Mouse (Mus musculus) midbrain, embryonic 13.5 days (tissue): ENCODE data around the gene Pdxk. TPM values are rescaled to one million over a fixed set of nuclear protein-coding genes. Genes with fewer than 3 reads are reported as not detected.
"Not testable (repeated sequence)": the region's sequence is repeated elsewhere in the genome, so short reads cannot be mapped to it uniquely, and the experiment has no call there.

ENCODE experiments used
- ATAC-seq: fragments of 200-750 bp; cut with Nextera tagmentation; 2 replicates; pipeline ENCODE4 v1.8.0; 2017; ENCODE audit warnings: mild to moderate bottlenecking, moderate TSS enrichment, moderate library complexity
- H3K27ac ChIP-seq: fragments of 300-500 bp; sonication (generic); 2 replicates; pipeline ENCODE4 v1.5.1; 2015; ENCODE audit warnings: inconsistent platforms, mild to moderate bottlenecking, moderate library complexity
- H3K27me3 ChIP-seq: fragments of 300-500 bp; sonication (generic); 2 replicates; pipeline ENCODE4 v1.6.1; 2015; ENCODE audit warnings: mild to moderate bottlenecking, inconsistent platforms
- H3K36me3 ChIP-seq: fragments of 300-500 bp; sonication (generic); 2 replicates; pipeline ENCODE4 v1.6.1; 2015; ENCODE audit warnings: mild to moderate bottlenecking, inconsistent platforms
- H3K4me1 ChIP-seq: fragments of 300-500 bp; sonication (generic); replicated peaks from 2 replicates; pipeline ENCODE4 v1.6.1; 2015; ENCODE audit warnings: inconsistent platforms
- H3K4me2 ChIP-seq: fragments of 300-500 bp; sonication (generic); replicated peaks from 2 replicates; pipeline ENCODE4 v1.6.1; 2015; ENCODE audit warnings: moderate library complexity, mild to moderate bottlenecking, inconsistent platforms
- H3K4me3 ChIP-seq: fragments of 300-500 bp; sonication (generic); replicated peaks from 2 replicates; pipeline ENCODE4 v1.5.1; 2015; ENCODE audit warnings: mild to moderate bottlenecking, inconsistent platforms
- H3K9ac ChIP-seq: fragments of 300-500 bp; sonication (generic); replicated peaks from 2 replicates; pipeline ENCODE4 v1.6.1; 2015; ENCODE audit warnings: mild to moderate bottlenecking, inconsistent platforms
- H3K9me3 ChIP-seq: fragments of 300-500 bp; sonication (generic); 2 replicates; pipeline ENCODE4 v1.6.1; 2016; ENCODE audit warnings: mild to moderate bottlenecking, inconsistent platforms
- WGBS: fragments of 180-500 bp; shearing (Covaris S2); methylation state at CpG from one replicate; pipeline ENCODE4 v1.1.7; 2015; 5-methylcytosine and 5-hydroxymethylcytosine counted together
- polyA plus RNA-seq: library from polyadenylated mRNA; unstranded; fragments of >200 nt; fragmentation: Nextera tagmentation; extraction: Ambion mirVana; gene quantifications from 2 replicates; pipeline ENCODE4 v1.2.1, GENCODE M21; 2015

Pdxk gene
- polyA plus RNA-seq, 1 experiment from 2014 or later: 16.6 TPM

GRCm38 (mm10) chr10:78432853-78433252 lies 31.9 kb downstream of the Pdxk start:
- H3K4me2 ChIP-seq: no peak overlapping the region
- H3K36me3 ChIP-seq: peaks cover 17% of the 10 kb centered on the region
- no peak overlapping the region for H3K27ac ChIP-seq
- no peaks in the 10 kb centered on the region for H3K27me3 ChIP-seq
- no peak overlapping the region for H3K9ac ChIP-seq
- H3K9me3 ChIP-seq: no peaks in the 10 kb centered on the region
- no peaks in the 10 kb centered on the region for H3K4me1 ChIP-seq
- no peak overlapping the region for H3K4me3 ChIP-seq
- no peak for ATAC-seq
- 66% methylated on average over 3 of the region's 3 CpGs for WGBS

GRCm38 (mm10) chr10:78429776-78430175 lies 35.0 kb downstream of the Pdxk start:
- H3K4me1 ChIP-seq: peaks cover 12% of the 10 kb centered on the region
- H3K4me2 ChIP-seq: no peak overlapping the region
- no peak for ATAC-seq
- WGBS: 91% methylated on average over 2 of the region's 2 CpGs
- no peaks in the 10 kb centered on the region for H3K27me3 ChIP-seq
- H3K9ac ChIP-seq: no peak overlapping the region
- no peak overlapping the region for H3K4me3 ChIP-seq
- peaks cover 25% of the 10 kb centered on the region for H3K36me3 ChIP-seq
- H3K9me3 ChIP-seq: no peaks in the 10 kb centered on the region
- no peak overlapping the region for H3K27ac ChIP-seq

GRCm38 (mm10) chr10:78429180-78429579 lies 35.6 kb downstream of the Pdxk start:
- WGBS: 92% methylated on average over 5 of the region's 5 CpGs

GRCm38 (mm10) chr10:78428070-78428469 lies 36.7 kb downstream of the Pdxk start:
- Histone ChIP-seq H3K9me3 (no peaks in the 10 kb centered on the region), H3K36me3 (peaks cover 25% of the 10 kb centered on the region), H3K4me2 (no peak overlapping the region), H3K4me3 (no peak overlapping the region), H3K27ac (no peak overlapping the region), H3K9ac (no peak overlapping the region), H3K27me3 (no peaks in the 10 kb centered on the region), H3K4me1 (peaks cover 12% of the 10 kb centered on the region)
- ATAC-seq: no peak
- 91% methylated on average over 11 of the region's 11 CpGs for WGBS

More at GRCm38 (mm10) chr10:78429180-78429579, 35.6 kb downstream of the Pdxk start:
- Histone ChIP-seq H3K27me3 (no peaks in the 10 kb centered on the region), H3K4me3 (no peak overlapping the region), H3K9ac (no peak overlapping the region), H3K36me3 (peaks cover 25% of the 10 kb centered on the region), H3K9me3 (no peaks in the 10 kb centered on the region), H3K4me1 (peaks cover 12% of the 10 kb centered on the region), H3K4me2 (no peak overlapping the region), H3K27ac (no peak overlapping the region)
- no peak for ATAC-seq

GRCm38 (mm10) chr10:78426117-78426735 lies 38.5 kb downstream of the Pdxk start:
- ATAC-seq: peak; percentile 5; the same call in 1 of the 2 replicates
- H3K4me3 ChIP-seq: peak overlapping the region; percentile 73
- peaks cover 12% of the 10 kb centered on the region for H3K4me1 ChIP-seq
- no peaks in the 10 kb centered on the region for H3K9me3 ChIP-seq
- H3K9ac ChIP-seq: peak overlapping the region; percentile 86
- H3K27ac ChIP-seq: no peak overlapping the region
- no peaks in the 10 kb centered on the region for H3K27me3 ChIP-seq
- WGBS: 49% methylated on average over 6 of the region's 6 CpGs
- peak overlapping the region; percentile 74 for H3K4me2 ChIP-seq
- H3K36me3 ChIP-seq: peaks cover 25% of the 10 kb centered on the region

GRCm38 (mm10) chr10:78425181-78426041 lies 39.4 kb downstream of the Pdxk start, which contains the start of gene Cstb:
Gene Cstb (plus strand): TSS chr10:78425669.
- Histone ChIP-seq H3K9ac (peak within 1 kb of the TSS; percentile 86), H3K9me3 (no peaks in the 10 kb centered on the region), H3K4me3 (peak within 1 kb of the TSS; percentile 73), H3K36me3 (peaks cover 25% of the 10 kb centered on the region), H3K27me3 (no peaks in the 10 kb centered on the region), H3K27ac (peak within 1 kb of the TSS; percentile 57; the same call in 1 of the 2 replicates), H3K4me2 (peak within 1 kb of the TSS; percentile 74), H3K4me1 (peaks cover 12% of the 10 kb centered on the region)
- peak; percentile 95 for ATAC-seq
- WGBS: 1% methylated on average over 40 of the region's 40 CpGs

GRCm38 (mm10) chr10:78422614-78423013 lies 42.2 kb downstream of the Pdxk start:
- WGBS: 94% methylated on average over 3 of the region's 3 CpGs
- no peak overlapping the region for H3K4me2 ChIP-seq
- no peaks in the 10 kb centered on the region for H3K9me3 ChIP-seq
- no peak for ATAC-seq
- no peak overlapping the region for H3K4me3 ChIP-seq
- peaks cover 6% of the 10 kb centered on the region for H3K36me3 ChIP-seq
- H3K27ac ChIP-seq: no peak overlapping the region
- H3K4me1 ChIP-seq: peaks cover 12% of the 10 kb centered on the region
- no peaks in the 10 kb centered on the region for H3K27me3 ChIP-seq
- H3K9ac ChIP-seq: no peak overlapping the region

- Histone ChIP-seq H3K27ac (no peak overlapping the region), H3K4me2 (no peak overlapping the region), H3K9me3 (no peaks in the 10 kb centered on the region), H3K4me1 (0 out of 2 replicates have a peak, but pooled peaks cover 4% of the 10 kb centered on the region), H3K9ac (no peak overlapping the region), H3K27me3 (no peaks in the 10 kb centered on the region), H3K4me3 (no peak overlapping the region), H3K36me3 (no peaks in the 10 kb centered on the region)
- WGBS: 85% methylated on average over 2 of the region's 2 CpGs
- no peak for ATAC-seq
Measured at GRCm38 (mm10) chr10:78420929-78421328, 43.8 kb downstream of the Pdxk start.

GRCm38 (mm10) chr10:78418791-78419190 lies 46.0 kb downstream of the Pdxk start:
- H3K27me3 ChIP-seq: no peaks in the 10 kb centered on the region
- H3K9me3 ChIP-seq: no peaks in the 10 kb centered on the region
- no peaks in the 10 kb centered on the region for H3K4me1 ChIP-seq
- H3K9ac ChIP-seq: no peak overlapping the region
- H3K4me3 ChIP-seq: no peak overlapping the region
- H3K36me3 ChIP-seq: no peaks in the 10 kb centered on the region
- WGBS: 86% methylated on average over 2 of the region's 2 CpGs
- no peak overlapping the region for H3K27ac ChIP-seq
- ATAC-seq: no peak
- no peak overlapping the region for H3K4me2 ChIP-seq

- Histone ChIP-seq H3K4me2 (no peak overlapping the region), H3K9me3 (no peaks in the 10 kb centered on the region), H3K9ac (no peak overlapping the region), H3K36me3 (no peaks in the 10 kb centered on the region), H3K4me3 (no peak overlapping the region), H3K27ac (no peak overlapping the region), H3K4me1 (0 out of 2 replicates have a peak, but pooled peaks cover 2% of the 10 kb centered on the region), H3K27me3 (no peaks in the 10 kb centered on the region)
- WGBS: 70% methylated on average over 5 of the region's 5 CpGs
- ATAC-seq: no peak
Measured at GRCm38 (mm10) chr10:78417888-78418287, 46.9 kb downstream of the Pdxk start.

GRCm38 (mm10) chr10:78414936-78415335 lies 49.8 kb downstream of the Pdxk start:
- H3K4me2 ChIP-seq, H3K27me3 ChIP-seq, H3K9ac ChIP-seq, H3K9me3 ChIP-seq, ATAC-seq, H3K27ac ChIP-seq, H3K4me3 ChIP-seq: not testable (repeated sequence)
- 87% methylated on average over 3 of the region's 4 CpGs for WGBS
- peaks cover 12% of the 10 kb centered on the region for H3K36me3 ChIP-seq
- peaks cover 19% of the 10 kb centered on the region for H3K4me1 ChIP-seq

GRCm38 (mm10) chr10:78413152-78413520 lies 51.6 kb downstream of the Pdxk start:
- Histone ChIP-seq H3K4me2 (peak overlapping the region; percentile 43), H3K9ac (no peak overlapping the region; the same call in 1 of the 2 replicates), H3K9me3 (no peaks in the 10 kb centered on the region), H3K27me3 (no peaks in the 10 kb centered on the region), H3K4me3 (peak overlapping the region; percentile 69), H3K36me3 (peaks cover 30% of the 10 kb centered on the region), H3K27ac (peak overlapping the region; percentile 25; the same call in 1 of the 2 replicates), H3K4me1 (peaks cover 19% of the 10 kb centered on the region)
- no peak; the same call in 1 of the 2 replicates for ATAC-seq
- 46% methylated on average over 7 of the region's 7 CpGs for WGBS
